Mouse (Mus musculus): ENCODE results near the gene Slc1a3.

DNA sequence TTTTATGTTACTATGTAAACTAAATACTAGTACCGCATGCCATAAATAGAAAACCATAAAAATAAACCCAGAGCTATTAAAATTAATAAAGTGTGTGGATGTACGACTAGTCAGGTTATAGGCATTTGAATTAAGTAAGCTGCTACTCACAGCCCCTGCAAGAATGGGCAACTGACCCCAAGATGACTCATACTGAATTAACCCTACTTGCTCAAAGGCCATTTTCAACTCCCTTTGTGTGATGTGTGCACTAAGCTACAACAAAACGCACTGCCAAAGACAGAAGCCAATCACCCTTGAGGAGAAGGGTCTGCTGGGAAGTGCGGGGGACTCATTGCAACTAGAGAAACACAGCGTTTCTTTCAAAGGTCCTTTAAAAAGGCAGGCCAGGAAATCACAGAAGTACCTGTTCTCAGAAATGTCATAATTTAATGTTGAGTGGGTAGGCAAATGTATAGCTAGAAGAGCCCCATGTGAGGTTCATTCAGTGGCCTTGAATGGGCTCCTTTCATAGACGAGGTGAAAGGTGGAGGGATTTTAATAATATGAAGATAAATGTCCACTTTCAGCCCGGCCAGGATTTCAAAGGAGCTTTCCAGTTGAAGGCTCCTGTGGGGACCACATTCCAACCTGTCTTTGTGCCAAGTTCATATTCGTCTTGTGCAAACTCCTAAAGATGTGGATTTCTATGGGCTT lies 66.4 kb downstream of the Slc1a3 start:
- TF ChIP-seq CTCF (IDR thresholded peaks at IDR 0.05; ENCODE audit: low read depth) (no peak), EP300 (IDR thresholded peaks at IDR 0.05; ENCODE audit: low read depth) (no peak)
